Mouse (Mus musculus): ENCODE measurements around the gene Dlg1.

The Dlg1 gene

DNA sequence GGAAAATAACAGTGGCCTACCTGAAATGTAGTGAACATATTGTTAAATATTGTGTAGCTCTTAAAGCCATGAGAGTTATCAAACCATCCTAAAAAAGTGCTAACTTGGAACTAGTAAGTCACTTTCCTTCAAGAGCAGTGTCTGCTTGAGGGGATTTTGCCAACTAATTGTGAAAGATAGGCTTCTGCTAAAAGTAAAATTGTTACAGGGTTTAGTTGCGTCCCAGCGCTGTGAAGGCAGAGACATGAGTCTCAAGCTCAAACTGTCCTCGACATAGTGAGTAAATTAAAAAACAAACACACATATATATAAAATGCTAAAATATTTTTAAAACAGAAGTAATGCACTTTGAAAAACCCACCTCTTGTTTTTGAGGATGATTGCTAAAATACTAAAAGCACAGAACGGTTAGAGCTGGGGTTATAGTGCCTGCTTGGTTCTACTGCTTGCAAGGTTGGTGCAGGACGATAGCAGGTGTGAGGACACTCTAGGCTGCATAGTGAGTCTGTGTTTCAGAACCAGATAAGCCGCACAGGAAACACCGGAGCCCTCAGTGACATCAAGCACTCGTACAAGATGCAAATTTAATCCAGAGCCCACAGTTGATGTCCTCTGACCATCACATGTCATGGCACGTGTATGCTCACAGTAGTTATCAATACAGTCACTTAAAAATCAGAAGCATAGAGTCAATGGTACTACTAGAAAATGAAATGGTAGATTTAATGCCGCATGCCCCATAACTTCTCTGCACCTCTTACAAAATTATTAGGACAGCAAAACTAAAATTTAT lies 169.6 kb downstream of the Dlg1 start:
- in situ Hi-C loops (cut with MboI; ENCODE audit: unreplicated experiment in 2 of 2): no loop called here

DNA sequence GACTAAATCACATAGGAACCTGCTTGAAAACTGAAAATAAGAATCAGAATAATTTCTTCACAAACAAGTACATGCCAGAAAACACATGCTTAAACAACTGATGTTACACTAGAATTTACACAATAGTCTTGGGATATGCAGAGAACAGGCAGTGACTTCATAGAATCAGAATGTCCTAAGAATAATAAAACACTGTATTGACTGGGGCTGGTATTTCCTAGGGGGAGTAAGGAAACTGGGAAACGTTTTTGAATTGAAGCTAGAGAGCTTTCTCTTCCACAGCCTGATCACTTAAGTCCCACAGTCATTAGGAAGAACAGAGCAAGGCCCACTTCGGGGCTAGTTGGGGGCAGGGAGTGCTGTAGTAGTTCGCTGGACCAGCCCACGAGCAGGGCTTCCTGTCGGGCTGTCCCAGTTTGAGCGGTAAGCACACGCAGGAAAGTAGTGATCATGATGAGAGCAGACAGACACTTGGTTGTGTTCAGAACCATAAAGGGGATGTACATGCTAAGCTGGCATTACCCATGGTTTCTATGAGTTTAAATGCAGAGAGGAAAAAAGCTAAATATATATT lies 170.9 kb downstream of the Dlg1 start:
- in situ Hi-C loops (cut with MboI; ENCODE audit: unreplicated experiment in 2 of 2): no loop called here

DNA sequence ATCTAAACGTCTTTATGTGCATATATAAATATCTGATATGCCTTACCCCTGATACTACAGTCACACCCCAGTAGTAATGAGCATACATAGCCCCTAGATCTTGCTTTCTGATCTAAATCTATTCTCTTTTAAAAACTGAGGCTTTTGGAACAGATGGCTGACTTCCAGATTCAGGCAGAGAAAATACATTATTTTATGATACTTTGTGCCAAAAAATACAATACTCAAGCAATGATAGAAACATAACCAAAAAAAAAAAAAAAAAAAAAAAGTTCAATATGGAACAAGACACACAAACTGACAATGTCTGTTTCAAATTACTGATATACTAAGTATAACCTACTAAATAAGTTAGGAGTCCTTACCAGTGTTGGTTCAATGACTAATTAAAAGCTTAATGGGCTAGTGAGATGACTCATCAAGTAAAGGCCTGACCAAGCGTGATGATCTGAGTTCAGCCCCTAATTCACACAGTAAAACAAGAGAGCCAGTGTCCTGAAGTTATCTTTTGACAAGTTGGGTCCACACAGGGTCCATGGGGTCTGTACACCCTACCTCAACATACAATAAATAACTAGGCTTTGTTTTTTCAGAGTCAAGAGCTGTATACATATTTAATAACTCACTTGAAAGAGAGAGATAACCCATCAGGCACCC lies 171.5 kb downstream of the Dlg1 start:
- in situ Hi-C loops (cut with MboI; ENCODE audit: unreplicated experiment in 2 of 2): no loop called here

DNA sequence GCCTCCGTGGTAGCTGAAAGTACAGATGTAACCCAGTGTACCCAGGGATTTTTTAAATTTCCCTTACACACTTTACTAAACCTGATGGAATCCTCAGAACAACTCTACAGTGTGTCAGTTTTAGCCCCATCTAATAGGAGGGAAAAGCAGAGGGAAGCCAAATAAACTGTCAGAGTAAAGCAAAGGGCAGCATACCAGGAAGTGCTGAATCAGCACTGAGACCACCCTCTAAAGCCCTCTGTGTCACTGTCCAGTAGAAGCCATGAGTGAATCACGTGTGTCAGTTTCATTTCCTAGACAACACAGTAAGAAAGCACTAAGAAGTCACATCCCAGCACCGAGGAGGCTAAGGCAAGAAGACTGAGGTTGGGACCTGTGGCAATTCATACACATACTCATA lies 174.1 kb downstream of the Dlg1 start:
- in situ Hi-C loops (cut with MboI; ENCODE audit: unreplicated experiment in 2 of 2): no loop called here

DNA sequence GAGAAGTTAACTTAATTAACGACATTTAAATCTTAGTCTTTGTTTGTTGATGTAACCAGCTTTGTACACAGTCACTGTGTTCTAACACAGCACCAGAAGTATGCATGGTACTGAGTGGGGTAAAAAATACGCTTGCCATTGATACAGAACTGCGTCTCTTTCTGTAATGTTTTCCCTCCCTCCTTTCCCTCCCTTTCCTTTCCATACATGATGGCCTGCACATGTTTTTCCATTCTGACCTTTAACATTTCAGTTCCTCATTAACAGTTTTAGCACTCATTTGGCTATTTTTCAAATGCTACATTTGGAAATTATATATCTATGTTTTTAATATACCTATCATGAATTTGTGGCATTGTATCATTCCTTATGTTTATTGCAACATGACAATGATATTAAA lies 181.0 kb downstream of the Dlg1 start:
- in situ Hi-C loops (cut with MboI; ENCODE audit: unreplicated experiment in 2 of 2): no loop called here

DNA sequence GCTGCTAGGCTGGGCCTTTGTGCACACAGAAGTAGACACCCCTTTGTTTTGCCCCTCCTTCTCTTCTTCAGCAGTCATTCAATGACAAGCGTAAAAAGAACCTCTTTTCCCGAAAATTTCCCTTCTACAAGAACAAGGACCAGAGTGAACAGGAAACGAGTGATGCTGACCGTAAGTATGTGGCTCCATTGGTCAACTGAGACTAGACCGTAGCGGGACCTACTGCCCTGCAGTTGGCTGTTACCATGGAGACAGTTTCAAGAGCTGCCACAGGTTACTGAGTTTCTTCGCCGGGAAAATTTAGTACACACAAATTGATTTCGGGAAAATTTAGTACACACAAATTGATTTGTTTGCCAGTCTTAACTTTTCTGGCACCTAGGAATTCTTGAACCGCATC lies 183.5 kb downstream of the Dlg1 start:
- in situ Hi-C loops (cut with MboI; ENCODE audit: unreplicated experiment in 2 of 2): no loop called here

GRCm38 (mm10) chr16:31863920-31864319 lies 200.7 kb downstream of the Dlg1 start:
- in situ Hi-C loops (cut with MboI; ENCODE audit: unreplicated experiment in 2 of 2): no loop called here

DNA sequence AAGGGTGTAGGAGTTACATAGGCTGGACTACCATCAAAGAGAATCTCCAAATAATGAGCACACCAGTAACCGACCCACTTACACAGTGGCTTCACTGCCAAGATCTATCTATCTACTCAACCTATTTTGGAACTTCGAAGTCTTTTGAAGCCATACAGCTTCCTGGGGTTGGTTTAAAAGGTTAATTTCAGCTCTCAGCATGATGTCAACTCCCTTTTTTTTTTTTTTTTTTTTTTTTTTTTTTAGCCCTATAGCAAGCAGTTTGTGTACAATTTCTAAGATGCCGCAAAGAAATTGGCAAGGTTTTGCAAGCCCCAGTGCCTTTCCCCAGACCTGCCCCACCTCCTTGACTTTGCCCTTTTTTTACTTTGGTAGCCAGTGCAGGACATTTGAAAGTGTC lies 202.0 kb downstream of the Dlg1 start:
- in situ Hi-C loops (cut with MboI; ENCODE audit: unreplicated experiment in 2 of 2): no loop called here

- in situ Hi-C loops (cut with MboI; ENCODE audit: unreplicated experiment in 2 of 2): no loop called here
Measured at GRCm38 (mm10) chr16:31866911-31867310, 203.7 kb downstream of the Dlg1 start.

DNA sequence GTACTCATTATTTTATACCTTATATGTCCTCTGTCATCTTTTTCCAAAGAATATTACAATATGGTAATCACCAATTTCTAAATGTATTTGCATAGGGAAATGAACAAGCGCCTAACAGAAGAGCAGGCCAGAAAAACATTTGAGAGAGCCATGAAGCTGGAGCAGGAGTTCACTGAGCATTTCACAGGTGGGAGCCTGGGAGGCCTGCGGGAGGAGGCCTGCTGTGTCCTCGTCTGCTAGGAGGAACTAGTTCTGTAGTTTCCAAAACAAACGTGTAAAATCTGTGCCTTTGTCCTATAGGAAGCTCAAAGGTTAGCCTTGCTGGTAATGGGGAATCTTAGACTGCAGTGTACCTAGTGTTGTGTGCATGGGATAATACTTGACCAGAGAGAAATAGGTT lies 204.5 kb downstream of the Dlg1 start:
- in situ Hi-C loops (cut with MboI; ENCODE audit: unreplicated experiment in 2 of 2): no loop called here

- in situ Hi-C loops (cut with MboI; ENCODE audit: unreplicated experiment in 2 of 2): no loop called here
Measured at GRCm38 (mm10) chr16:31873721-31874120, 210.5 kb downstream of the Dlg1 start.

DNA sequence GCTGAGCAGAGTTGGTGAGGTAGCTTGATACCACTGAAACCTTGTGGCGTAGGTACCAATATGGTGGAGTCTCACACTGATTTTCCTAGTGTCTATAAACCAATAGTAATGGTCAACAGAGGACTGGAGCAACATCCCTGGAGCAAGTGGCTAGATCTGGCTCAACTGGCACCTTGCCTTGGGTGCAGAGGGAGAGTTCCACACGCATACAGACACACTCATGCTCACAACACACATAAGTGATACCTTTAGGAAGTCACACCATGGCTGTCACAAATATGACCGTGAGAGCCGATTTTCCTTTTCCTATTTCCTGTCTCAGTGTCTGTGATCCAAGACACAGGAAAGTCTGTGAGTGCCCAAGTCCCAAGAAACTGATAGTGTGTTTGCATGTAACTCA lies 212.1 kb downstream of the Dlg1 start:
- in situ Hi-C loops (cut with MboI; ENCODE audit: unreplicated experiment in 2 of 2): loop anchor here (5.0 kb wide), 1 partner anchor 42 kb away; no protein-coding TSS in a partner anchor

DNA sequence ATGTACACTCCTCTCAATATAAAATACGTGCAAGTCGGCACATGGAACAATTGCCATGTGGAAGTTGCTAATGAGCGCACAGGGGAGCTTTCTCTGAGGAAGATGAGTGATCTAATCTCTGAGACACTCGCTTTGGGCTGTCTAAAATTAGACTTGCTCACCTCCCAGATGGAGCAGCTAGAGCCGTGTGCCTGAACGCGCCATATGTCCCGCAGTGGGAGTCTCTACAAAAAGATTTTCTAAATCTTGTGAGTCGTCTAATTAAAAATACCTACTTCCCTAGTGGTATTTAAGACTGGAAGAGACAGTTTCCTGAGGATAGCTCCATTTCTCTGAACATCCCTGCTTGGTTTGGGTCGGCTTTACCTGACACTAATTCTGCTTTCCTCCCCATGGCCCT lies 213.1 kb downstream of the Dlg1 start:
- in situ Hi-C loops (cut with MboI; ENCODE audit: unreplicated experiment in 2 of 2): loop anchor here (5.0 kb wide), 1 partner anchor 41 kb away; no protein-coding TSS in a partner anchor

GRCm38 (mm10) chr16:31878052-31878451 lies 214.8 kb downstream of the Dlg1 start:
- in situ Hi-C loops (cut with MboI; ENCODE audit: unreplicated experiment in 2 of 2): loop anchor here (5.0 kb wide), 1 partner anchor 39 kb away; no protein-coding TSS in a partner anchor

DNA sequence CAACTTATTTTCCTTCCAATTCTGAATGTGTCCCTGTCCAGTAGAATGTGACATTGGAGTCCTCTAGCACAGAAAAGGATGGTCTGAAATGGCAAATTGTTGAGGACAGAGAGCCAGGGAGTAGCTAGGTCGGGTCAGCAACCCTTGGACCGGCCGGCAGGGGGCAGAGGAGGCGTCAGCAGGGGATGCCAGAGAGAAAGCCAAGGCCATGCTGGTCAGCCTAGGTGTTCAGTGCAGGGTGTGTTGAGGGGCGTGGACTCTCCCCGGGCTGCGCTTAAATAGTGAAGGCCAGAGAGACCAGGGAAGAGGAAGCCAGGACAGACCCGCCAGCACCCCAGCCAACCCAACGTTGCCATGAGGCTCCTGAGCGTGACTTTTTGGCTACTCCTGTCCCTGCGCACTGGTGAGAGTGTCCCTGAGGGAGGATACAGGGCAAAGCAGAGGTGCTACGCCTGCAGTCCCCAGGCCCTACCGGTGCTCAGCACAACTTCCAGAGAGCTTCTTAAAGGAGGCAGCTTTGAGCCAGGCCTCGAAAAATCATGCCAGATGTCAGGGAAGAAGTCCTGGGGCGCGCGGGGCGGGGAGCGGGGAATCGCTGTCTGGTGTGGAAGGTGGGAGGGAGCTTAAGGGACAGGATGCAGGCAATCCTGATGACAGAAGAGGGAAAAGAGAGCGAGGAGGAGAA lies 215.5 kb downstream of the Dlg1 start, which contains the start of gene Meltf:
TSS of gene Meltf (plus strand) at position 238 of the 685 bp plus-strand sequence.
- in situ Hi-C loops (cut with MboI; ENCODE audit: unreplicated experiment in 2 of 2): loop anchor here (5.0 kb wide), 1 partner anchor 39 kb away; no protein-coding TSS in a partner anchor

DNA sequence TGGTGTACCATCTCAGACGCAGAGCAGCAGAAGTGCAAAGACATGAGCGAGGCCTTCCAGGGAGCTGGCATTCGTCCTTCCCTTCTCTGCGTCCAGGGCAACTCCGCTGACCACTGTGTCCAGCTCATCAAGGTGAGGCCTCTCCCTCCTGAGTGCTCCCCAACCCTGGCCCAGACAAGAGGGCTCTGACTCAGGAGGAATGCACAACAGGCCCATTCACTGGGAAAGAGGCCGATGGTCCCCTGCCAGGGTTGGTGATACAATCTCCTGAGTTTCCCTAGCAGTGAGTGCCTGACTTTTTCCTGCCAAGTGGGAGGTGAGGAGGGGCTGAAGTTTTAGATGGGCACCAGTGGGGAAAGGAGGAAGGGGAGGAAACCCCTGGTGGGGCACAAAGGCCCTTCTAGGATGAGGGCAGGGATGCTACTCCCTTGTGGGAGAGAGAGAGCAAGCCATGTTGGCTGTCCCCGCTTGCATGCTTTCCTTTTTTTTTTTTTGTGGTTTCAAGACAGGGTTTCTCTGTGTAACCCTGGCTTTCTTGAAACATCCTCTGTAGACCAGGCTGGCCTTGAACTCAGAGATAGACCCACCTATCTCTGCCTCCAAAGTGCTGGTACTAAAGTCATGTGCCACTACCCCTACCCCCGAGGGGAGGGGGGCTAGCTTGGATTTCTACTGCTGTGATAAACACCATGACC lies 217.1 kb downstream of the Dlg1 start:
- in situ Hi-C loops (cut with MboI; ENCODE audit: unreplicated experiment in 2 of 2): no loop called here

DNA sequence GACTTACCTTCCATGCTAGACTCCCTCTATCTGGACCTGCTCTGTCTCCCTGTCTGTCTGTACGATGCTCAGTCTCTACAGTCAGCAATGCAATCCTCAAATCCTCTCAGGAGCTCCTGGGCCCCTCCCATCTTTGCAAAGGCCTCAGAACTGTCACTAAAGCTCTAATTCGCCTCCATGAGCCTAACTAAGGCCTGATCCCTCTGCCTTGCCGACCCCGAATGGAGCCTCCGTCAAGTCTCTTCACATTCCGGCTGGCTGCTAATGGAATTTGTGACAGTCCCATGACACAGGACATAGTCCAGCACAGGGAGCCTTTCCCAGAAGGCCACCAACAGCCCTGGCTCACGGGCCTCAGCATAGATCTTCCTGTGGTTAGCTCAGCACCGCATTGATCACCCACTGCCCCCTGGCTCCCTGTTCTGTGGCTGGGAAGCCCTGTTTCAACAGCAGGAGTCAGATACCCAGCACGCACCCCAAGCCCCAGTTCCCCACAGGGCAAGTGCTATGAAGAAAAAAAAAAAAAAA lies 219.2 kb downstream of the Dlg1 start:
- in situ Hi-C loops (cut with MboI; ENCODE audit: unreplicated experiment in 2 of 2): no loop called here

DNA sequence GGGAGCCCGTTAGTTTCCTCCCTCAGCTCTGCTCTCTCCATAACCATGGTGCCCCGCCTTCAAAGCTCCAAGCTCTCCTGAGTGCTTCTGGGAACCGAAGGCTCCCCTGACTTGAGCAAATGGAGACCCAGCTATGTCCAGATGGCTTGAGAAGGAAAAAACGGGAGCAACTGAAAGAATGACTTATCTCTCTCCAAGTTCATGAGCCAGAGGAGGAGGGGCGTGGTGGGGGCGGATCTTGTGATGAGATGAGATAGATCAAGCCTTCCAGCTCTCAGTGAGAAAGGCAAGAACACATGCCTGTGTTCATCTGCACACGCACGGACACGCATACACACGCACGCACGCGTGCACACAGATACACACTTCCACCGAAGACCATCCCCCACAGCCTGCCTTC lies 220.1 kb downstream of the Dlg1 start:
- in situ Hi-C loops (cut with MboI; ENCODE audit: unreplicated experiment in 2 of 2): no loop called here

DNA sequence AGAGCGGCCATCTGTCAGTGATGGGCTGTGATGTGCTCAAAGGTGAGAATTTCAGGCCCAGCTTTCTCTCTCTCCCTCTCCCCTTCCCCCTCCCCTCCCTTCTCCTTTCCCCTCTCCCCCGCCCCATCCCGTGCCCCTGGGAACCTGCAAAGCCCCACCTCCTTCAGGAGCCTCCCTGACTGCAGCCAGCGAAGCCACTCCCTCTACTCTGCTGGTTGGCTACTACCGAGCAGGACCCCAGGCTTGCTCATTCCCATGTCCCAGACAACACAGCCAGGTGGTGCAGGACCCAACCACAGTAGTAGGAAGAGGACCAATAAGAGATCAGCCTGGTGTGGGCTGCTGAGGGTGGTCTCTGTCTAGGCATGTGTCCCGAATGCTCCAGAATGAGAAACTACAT lies 220.7 kb downstream of the Dlg1 start:
- in situ Hi-C loops (cut with MboI; ENCODE audit: unreplicated experiment in 2 of 2): no loop called here

DNA sequence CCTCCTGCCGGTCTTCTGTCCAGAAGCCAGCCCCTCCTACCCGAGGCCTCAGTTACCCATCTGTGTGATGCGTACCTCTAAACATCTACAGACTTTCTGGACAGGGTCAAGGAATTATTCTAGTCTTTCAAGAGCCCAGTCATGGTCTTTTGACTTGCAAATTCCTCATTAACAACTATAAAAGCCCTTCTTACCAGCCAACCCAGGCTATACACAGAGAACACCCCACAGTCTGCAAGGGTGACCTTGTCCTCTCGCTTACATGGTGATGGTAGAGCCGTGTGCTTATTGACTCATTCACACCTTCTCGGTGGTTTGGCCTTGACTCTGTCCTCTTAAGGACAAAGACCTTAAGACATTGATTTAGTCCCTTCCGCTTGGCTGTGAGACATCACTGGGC lies 227.7 kb downstream of the Dlg1 start:
- in situ Hi-C loops (cut with MboI; ENCODE audit: unreplicated experiment in 2 of 2): no loop called here
